In genomic region chr6:100439071-100439737, GRCm38 (mm10) we compare ENCODE assay signal across 8 mouse cellular contexts.
A peak's percentile ranks its signal among the peaks of the same experiment; 100 is the strongest.
DNase-seq lines count a peak whose midpoint lies in the region; ATAC-seq and TF ChIP-seq lines count a peak whose summit lies in the region.

No protein-coding gene starts in this region.

- no peak for ATAC-seq in heart, postnatal 0 days (ENCODE audit: insufficient read depth, low read depth)
- no peak for ATAC-seq in intestine, embryonic 16.5 days
- no peak for ATAC-seq in midbrain, embryonic 14.5 days (ENCODE audit: low FRiP score, low TSS enrichment)
- no peak for ATAC-seq in erythroblast, adult 5-6 weeks (replicated peaks; ENCODE audit: low FRiP score, poor library complexity, severe bottlenecking)

- peak overlapping the region; percentile 1; the same call in 1 of the 2 replicates for H3K4me3 ChIP-seq in heart, postnatal 0 days (ENCODE audit: low read depth, low read length)
- peak overlapping the region; percentile 26 for H3K4me3 ChIP-seq in intestine, embryonic 16.5 days (ENCODE audit: low read length)
- H3K4me3 ChIP-seq in midbrain, embryonic 14.5 days (replicated peaks; ENCODE audit: low read depth, low read length): peak overlapping the region; percentile 29

- H3K4me1 ChIP-seq in heart, postnatal 0 days (ENCODE audit: control insufficient read depth, insufficient read depth): no peaks in the 10 kb centered on the region
- H3K4me1 ChIP-seq in intestine, embryonic 16.5 days (ENCODE audit: control insufficient read depth, insufficient read depth, low read length): peaks cover 5% of the 10 kb centered on the region
- peaks cover 9% of the 10 kb centered on the region; the same call in 1 of the 2 replicates for H3K4me1 ChIP-seq in midbrain, embryonic 14.5 days (ENCODE audit: control insufficient read depth, insufficient read depth, low read length)

- TF ChIP-seq CTCF in heart, postnatal 0 days (IDR thresholded peaks at IDR 0.05; ENCODE audit: low read depth): no peak
- no peak for TF ChIP-seq CTCF in brain, embryonic 14.5 days (IDR thresholded peaks at IDR 0.05; ENCODE audit: borderline replicate concordance, extremely low read depth, insufficient read depth, insufficient read length)

- no peaks in the 10 kb centered on the region for H3K9me3 ChIP-seq in heart, postnatal 0 days (replicated peaks; ENCODE audit: control insufficient read depth, low read length)
- no peaks in the 10 kb centered on the region for H3K9me3 ChIP-seq in intestine, embryonic 16.5 days (ENCODE audit: control insufficient read depth, low read length)
- H3K9me3 ChIP-seq in midbrain, embryonic 14.5 days (ENCODE audit: control insufficient read depth, low read length): no peaks in the 10 kb centered on the region

- no peaks in the 10 kb centered on the region for H3K36me3 ChIP-seq in heart, postnatal 0 days (replicated peaks; ENCODE audit: control insufficient read depth, insufficient read depth, low read length)
- no peaks in the 10 kb centered on the region for H3K36me3 ChIP-seq in intestine, embryonic 16.5 days (ENCODE audit: control insufficient read depth, insufficient read depth, low read length)
- H3K36me3 ChIP-seq in midbrain, embryonic 14.5 days (ENCODE audit: control insufficient read depth, insufficient read depth, low read length): no peaks in the 10 kb centered on the region

- no peak overlapping the region for H3K27ac ChIP-seq in heart, postnatal 0 days (ENCODE audit: low read depth)
- H3K27ac ChIP-seq in intestine, embryonic 16.5 days (ENCODE audit: low read length): no peak overlapping the region
- 0 out of 2 replicates have a peak overlapping the region, but pooled peaks have one; percentile 52 for H3K27ac ChIP-seq in midbrain, embryonic 14.5 days (replicated peaks; ENCODE audit: low read depth, low read length)

- no peak overlapping the region for H3K9ac ChIP-seq in heart, postnatal 0 days (replicated peaks; ENCODE audit: low read depth, low read length)
- no peak overlapping the region; the same call in 1 of the 2 replicates for H3K9ac ChIP-seq in intestine, embryonic 16.5 days (ENCODE audit: low read depth, low read length)
- peak overlapping the region; percentile 46 for H3K9ac ChIP-seq in midbrain, embryonic 14.5 days (replicated peaks; ENCODE audit: low read length)

- peak overlapping the region; percentile 40 for H3K4me2 ChIP-seq in heart, postnatal 0 days (ENCODE audit: low read depth, low read length)
- H3K4me2 ChIP-seq in intestine, embryonic 16.5 days (ENCODE audit: low read depth, low read length): peak overlapping the region; percentile 61
- peak overlapping the region; percentile 67 for H3K4me2 ChIP-seq in midbrain, embryonic 14.5 days (ENCODE audit: low read length)

- DNase-seq in heart, postnatal 0 days (ENCODE audit: low spot score): no peak
- no peak for DNase-seq in heart, postnatal 36 days
- DNase-seq in brain, embryonic 14.5 days (ENCODE audit: low read depth): peak; percentile 73
- DNase-seq in midbrain, embryonic 14.5 days: no peak
- no peak for DNase-seq in urinary bladder, adult 2 months (ENCODE audit: low spot score)
- DNase-seq in adipocyte (ENCODE audit: low spot score): no peak

- intact Hi-C loops in heart, postnatal 36 days (cut with DNase I): no loop called here

- no peak for TF ChIP-seq POLR2A in brain, embryonic 14.5 days (IDR thresholded peaks at IDR 0.05; ENCODE audit: borderline replicate concordance, extremely low read depth, insufficient read depth, insufficient read length, poor library complexity, severe bottlenecking)

- TF ChIP-seq EP300 in heart, postnatal 0 days (IDR thresholded peaks at IDR 0.05; ENCODE audit: low read depth): no peak

- peaks cover 19% of the 10 kb centered on the region; the same call in 1 of the 2 replicates for H3K27me3 ChIP-seq in heart, postnatal 0 days (ENCODE audit: control insufficient read depth, insufficient read depth, low read length)
- no peaks in the 10 kb centered on the region for H3K27me3 ChIP-seq in intestine, embryonic 16.5 days (replicated peaks; ENCODE audit: control insufficient read depth, insufficient read depth, low read length)
- H3K27me3 ChIP-seq in midbrain, embryonic 14.5 days (ENCODE audit: control insufficient read depth, insufficient read depth, low read length): peaks cover 9% of the 10 kb centered on the region; the same call in 1 of the 2 replicates

- WGBS in heart, postnatal 0 days: 9% methylated on average over 8 of the region's 8 CpGs
- 15% methylated on average over 8 of the region's 8 CpGs for WGBS in intestine, embryonic 16.5 days
- WGBS in midbrain, embryonic 14.5 days: 6% methylated on average over 8 of the region's 8 CpGs
